Mouse (Mus musculus) MEL (cell line): Measurements from ENCODE around the gene Acad11.

Experiments used
- ELF1 ChIP-seq: IDR thresholded peaks from 2 replicates; pipeline ENCODE4 v1.6.1; 2014; ENCODE audit warnings: low read depth, mild to moderate bottlenecking, inconsistent platforms, low read length, improper control_type of control experiment, moderate library complexity
- EP300 ChIP-seq, 2 experiments: IDR thresholded peaks; 2 replicates each; pipeline ENCODE4 v1.6.1; 2011; ENCODE audit warnings: improper control_type of control experiment in 2 of 2, low read length in 2 of 2, low read depth in 1 of 2, mild to moderate bottlenecking in 1 of 2
- TAL1 ChIP-seq: IDR thresholded peaks from 2 replicates; pipeline ENCODE4 v1.6.1; 2012; ENCODE audit warnings: mild to moderate bottlenecking, inconsistent platforms, low read length, moderate library complexity, mixed read lengths
- ZNF384 ChIP-seq: IDR thresholded peaks from 2 replicates; pipeline ENCODE4 v1.6.1; 2012; ENCODE audit warnings: low read depth, mild to moderate bottlenecking, inconsistent platforms, low read length, improper control_type of control experiment

GRCm38 (mm10) chr9:104085730-104086429 is 22.7 kb downstream of the Acad11 start:
- TF ChIP-seq TAL1 (no peak), ZNF384 (no peak), ELF1 (no peak), EP300 (IDR thresholded peaks at IDR 0.05; ENCODE audit: low read depth in 1 of 2, low read length in 2 of 2) (no peak)
